14 mouse cellular contexts compared by ENCODE assay signal in the genomic region with DNA sequence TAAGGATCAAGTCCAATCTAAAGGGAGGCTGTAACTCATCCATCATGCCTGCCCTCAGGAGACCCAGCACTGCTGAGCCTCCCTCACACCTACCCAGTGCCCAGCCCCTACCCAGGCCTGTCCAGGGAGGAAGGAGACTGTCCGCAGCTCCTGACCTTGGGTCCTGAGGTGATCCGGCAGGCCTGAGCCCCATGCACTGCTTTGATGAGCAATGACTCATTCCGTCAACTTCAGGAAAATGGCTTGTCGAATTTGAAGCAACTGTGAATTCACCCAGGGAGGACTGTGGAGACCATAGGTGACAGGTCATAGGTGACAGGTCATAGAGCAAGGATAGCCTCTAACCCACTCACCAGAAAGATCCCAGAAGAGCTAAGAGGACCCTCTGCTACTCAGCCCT. TPM values are rescaled to one million over a fixed set of nuclear protein-coding genes. Genes with fewer than 3 reads are reported as not detected.
"Had no signal": no experiment of that assay in that cellular context is flagged by ENCODE, and none has a peak within 500 bp of the region (broad histone marks: within the 10 kb centered on the region; RNA-seq: fewer than 3 reads in every experiment).

No protein-coding gene starts in this region.

- H3K27me3 ChIP-seq: liver, embryonic 12.5 days; midbrain, embryonic 15.5 days; neural tube, embryonic 12.5 days had no signal

- H3K9me3 ChIP-seq: liver, embryonic 12.5 days; megakaryocyte, embryonic 14.5 days; midbrain, embryonic 15.5 days; neural tube, embryonic 12.5 days had no signal

- DNase-seq: kidney, postnatal 14 days; left cerebral cortex, postnatal 4 days; lung, embryonic 14.5 days; lung, postnatal 10 days; lung, postnatal 4 days; thymus, adult 2 months; thymus, postnatal 25 days had no signal

- ATAC-seq: liver, embryonic 12.5 days; midbrain, embryonic 15.5 days had no signal

- H3K4me2 ChIP-seq: liver, embryonic 12.5 days; lung, embryonic 14.5 days; midbrain, embryonic 11.5 days; midbrain, embryonic 15.5 days; neural tube, embryonic 12.5 days had no signal

- H3K36me3 ChIP-seq: liver, embryonic 12.5 days; midbrain, embryonic 15.5 days; neural tube, embryonic 12.5 days had no signal

- H3K27ac ChIP-seq: liver, embryonic 12.5 days; midbrain, embryonic 15.5 days; neural tube, embryonic 12.5 days had no signal

- H3K4me3 ChIP-seq: liver, embryonic 12.5 days; megakaryocyte, embryonic 14.5 days; midbrain, embryonic 15.5 days; neural tube, embryonic 12.5 days had no signal

- H3K9ac ChIP-seq: liver, embryonic 12.5 days; lung, embryonic 14.5 days; midbrain, embryonic 15.5 days; neural tube, embryonic 12.5 days had no signal

- H3K4me1 ChIP-seq: liver, embryonic 12.5 days; midbrain, embryonic 15.5 days; neural tube, embryonic 12.5 days had no signal

RNA-seq across cellular contexts. Expression of gene Bean1, which starts 26.9 kb away (rescaled TPM):
- total RNA-seq: monocyte, adult 5-6 weeks had no signal

RNA-seq across cellular contexts. Expression of gene Cdh5, which starts 42.0 kb away (rescaled TPM):
- total RNA-seq: monocyte, adult 5-6 weeks; neutrophil, adult 5-6 weeks had no signal
